Mouse (Mus musculus) adrenal gland, postnatal 4 days (tissue): Measurements from ENCODE around the gene Smad3. TPM values are rescaled to one million over a fixed set of nuclear protein-coding genes. Genes with fewer than 3 reads are reported as not detected.

Experiments
- DNase-seq, 2 experiments: peaks; one replicate each; pipeline ENCODE4 v3.0.0; 2021 to 2022; ENCODE audit warnings: low spot score in 2 of 2, mixed read lengths in 2 of 2
- long read RNA-seq, 2 experiments: library from polyadenylated mRNA; stranded (forward); transcript quantifications; one replicate each; pipeline ENCODE4 v2.0.0; 2021
- total RNA-seq, 2 experiments: library from RNA; stranded (reverse); gene quantifications; 2 replicates each; pipeline ENCODE4 v1.2.3; 2021

The Smad3 gene
- total RNA-seq: 10 to 100 TPM; 39.6 to 43.5 TPM
- long read RNA-seq, experiment 1, partial matches to known transcripts: 1 of 12 reads
- long read RNA-seq, experiment 1, other reads (novel, unspliced or antisense): 11 of 12 reads
- long read RNA-seq, experiment 2, partial matches to known transcripts: 0 of 16 reads
- long read RNA-seq, experiment 2, other reads (novel, unspliced or antisense): 16 of 16 reads

DNA sequence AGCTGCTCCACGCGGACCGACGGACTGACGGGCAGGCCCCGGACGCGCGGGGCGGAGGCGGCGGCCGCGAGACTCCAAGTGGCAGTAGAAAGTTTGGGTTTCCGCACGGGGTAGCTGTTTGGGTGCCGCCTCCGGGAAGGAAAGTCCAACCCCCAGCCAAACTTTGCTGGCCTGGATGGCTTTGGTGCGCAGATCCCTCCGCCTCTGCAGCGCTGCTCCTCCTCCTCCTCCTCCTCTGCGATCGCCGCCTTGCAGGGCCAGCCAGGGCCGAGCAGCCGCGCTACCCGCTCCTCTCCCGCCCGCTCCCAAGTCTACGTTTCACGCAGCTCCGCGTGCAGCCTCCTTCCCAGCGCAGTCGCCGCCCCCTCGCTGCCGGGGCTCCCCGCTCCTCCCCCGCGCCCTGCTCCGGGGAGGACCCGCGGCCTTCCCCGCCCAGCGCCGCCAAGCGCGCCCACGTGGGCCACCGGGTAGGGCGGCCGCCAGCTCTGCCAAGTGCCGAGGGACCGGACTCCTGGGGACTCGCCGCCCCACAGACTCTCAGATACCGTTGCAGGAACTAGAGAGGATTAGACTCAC, at the start of gene Smad3:
Smad3 (minus strand) TSS at position 130 of the 576 bp plus-strand sequence.
- peak; percentile 84 to 92 for DNase-seq

DNA sequence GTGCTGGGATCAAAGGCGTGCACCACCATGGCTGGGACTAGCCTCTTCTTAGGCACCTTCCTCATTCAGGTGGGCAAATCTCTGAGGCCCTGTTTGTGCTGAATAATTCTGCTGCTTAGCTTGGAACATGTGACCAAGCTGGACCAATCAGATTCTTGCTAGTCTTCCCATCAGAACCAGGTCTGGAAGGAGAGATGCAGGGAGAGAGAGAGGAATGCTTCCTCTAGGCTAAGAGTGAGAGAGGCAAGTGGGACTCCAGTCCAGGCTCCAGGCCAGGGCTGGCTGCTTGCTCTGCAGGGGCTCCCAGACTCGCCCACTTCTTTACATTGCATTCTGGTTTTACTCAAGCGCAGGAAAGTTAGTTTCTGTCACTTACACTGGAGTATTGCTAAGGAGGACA, 47.1 kb upstream of the Smad3 start:
- no peak for DNase-seq

DNA sequence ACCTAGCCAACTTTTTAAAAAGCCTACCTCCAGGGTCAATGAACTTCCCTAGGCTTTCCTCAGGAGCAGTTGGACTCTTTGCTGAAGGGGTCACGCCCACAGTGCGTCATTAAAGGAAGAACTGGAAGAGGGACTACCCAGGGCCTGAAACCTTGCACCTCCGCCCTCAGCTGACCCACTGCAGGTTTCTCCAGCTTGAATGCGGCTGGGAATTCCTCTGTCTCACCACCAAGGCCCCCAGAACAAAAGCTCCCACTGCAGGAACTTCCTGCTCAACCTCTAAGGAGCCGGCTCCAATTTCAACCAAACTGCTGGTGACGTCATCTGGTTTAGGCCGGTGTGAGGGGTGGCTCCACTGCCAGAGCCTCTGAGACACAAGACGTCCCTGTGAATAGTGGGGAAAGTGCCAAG, 45.4 kb upstream of the Smad3 start:
- no peak for DNase-seq

DNA sequence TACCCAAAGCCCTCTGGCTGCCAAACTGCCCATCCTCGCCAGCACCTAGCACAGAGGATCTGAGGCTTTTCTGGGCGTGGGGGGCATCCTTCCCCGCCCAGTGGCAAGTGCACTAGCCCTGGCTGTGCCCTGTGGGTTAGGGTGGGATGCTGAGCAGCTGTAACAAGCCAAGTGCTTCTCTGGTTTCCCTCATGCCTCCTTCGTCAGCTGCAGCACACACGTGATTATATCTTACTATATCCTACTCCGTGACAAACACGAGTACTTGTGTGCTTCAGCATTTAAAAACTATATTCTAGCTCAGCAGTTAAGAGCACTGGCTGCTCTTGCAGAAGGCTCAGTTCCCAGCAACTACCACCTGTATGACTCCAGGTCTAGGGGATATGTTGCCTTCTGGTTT, 44.7 kb upstream of the Smad3 start:
- DNase-seq: no peak

DNA sequence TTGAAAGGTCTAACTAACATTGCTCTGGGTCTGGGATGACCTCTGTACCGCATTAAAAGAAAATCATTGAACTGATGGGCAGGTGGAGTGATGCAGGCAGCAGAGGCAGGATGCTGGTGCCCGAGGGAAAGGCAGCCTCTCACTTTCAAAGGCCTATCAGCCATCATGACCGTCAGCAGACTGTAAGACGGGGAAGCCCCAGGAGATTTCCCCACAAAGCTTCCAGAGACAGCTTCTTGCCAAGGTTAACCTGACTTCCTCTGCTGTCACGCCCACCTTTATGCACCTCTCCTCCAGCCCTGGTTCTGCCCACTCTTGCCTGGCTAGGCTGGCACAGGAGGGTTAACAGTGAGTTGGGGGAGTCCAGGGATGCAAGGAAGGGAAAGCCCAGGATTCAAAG, 44.3 kb upstream of the Smad3 start:
- DNase-seq: no peak

DNA sequence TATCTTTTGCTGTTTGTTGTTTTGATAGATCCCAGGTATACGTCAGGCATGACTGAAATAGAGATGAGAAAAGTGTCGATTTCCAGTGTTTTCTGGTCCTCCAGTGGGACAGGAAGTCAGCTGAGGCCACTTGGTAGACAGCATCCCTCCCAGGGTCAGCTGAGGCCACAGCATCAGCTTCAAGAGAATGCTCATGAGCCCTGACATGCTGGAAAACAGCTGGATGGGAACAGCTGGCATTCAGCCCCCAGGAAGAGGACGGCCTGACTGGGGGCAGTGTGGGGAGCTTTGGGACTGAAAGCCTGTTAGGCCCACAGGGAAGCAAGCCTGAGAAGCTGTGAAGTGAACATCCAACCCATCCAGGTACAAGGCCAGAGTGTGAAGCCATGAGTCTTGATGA, 38.6 kb upstream of the Smad3 start:
- DNase-seq: no peak

DNA sequence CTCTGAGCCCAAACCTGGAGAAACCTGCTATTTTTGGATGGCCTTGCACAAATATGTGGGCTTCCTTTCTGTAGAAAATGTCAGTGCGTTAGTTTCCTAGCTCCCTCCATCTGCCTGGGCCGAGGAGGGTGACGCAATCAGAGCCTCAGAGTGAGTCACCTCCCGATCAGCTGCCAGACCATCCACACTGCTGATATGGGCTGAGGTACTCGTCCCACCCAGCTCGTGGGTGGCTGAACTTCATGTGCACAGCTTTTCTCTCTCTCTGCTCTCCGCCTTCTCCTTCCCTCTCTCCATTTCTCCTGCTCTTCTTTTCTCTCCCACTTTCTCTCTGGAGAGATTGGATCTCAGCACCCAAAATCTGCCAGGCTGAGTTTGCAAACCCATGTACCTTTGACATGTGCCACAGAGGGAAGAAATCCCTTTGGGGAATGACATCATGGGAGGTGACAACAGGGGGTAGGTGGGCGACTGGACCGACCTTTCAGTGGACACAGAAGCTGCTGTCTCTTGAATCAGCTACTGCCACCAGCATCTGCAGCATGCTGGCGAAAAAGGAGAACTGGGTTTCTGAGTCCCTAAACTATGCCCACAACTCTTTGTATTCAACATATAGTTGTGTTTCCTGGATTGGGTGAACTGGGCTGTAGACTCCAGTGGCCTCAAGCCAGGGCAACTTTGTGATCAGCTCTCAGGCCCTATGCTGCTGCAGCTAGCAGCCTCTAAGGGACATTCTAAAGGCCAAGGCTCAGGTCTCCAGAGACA, 36.1 kb upstream of the Smad3 start:
- peak in 1 of 2 experiments; percentile 38 for DNase-seq

DNA sequence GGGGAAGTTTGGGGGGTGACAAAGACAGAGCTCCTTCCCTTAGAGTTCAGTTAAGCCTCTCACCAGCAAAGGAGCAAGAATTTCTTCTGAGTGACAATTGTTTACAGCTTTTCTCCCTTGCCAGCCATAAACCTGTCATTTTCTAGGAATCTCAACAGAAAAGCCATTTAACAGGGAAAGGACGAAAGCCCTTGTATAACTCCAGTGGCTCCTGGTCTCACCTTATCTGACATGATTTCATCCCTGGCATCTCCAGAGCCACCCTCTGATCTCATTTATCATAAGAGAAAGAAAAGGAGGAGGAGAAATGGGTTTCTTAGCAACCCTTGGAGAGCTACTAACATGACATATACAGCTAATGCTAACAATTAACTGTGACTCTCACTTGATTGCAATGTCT, 33.9 kb upstream of the Smad3 start:
- DNase-seq: no peak

DNA sequence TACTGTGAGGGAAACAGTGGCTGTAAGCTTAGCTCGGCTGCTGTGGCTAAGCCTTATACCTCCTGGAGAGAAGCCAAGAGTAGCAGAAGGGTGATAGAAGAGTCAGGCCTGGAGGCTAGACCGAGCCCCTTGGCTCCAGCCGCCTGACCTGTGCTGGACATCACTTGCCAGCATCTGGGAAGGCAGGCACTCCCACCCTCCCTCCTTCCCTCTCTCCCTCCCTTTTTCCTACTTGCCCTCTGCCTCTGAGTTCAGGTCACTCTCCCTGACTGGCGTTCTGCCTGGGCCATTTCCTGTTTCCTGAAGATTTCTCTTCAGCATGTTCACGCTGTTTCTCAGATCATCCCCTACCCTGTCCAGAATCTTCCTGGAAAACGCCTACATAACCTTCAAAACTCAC, 33.5 kb upstream of the Smad3 start:
- no peak for DNase-seq

DNA sequence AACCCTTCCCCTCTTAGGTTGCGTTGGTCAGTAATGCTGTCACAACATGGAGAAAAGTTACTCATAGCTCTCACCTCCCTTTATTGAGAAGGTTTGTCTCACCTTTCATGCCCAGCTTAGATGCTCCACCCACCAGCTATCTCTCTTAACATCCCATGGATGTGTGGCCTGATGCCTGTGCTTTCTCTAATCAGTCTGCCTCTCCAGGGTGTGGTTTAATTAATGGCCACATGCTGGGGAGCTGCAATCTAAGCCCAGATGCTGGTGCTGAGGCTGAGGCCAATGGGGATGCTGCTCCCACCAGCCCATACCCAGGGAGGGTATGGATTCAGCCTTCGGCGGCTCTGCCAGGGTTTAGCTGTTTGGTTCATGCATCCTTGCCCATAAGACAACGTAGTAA, 32.4 kb upstream of the Smad3 start:
- DNase-seq: no peak

DNA sequence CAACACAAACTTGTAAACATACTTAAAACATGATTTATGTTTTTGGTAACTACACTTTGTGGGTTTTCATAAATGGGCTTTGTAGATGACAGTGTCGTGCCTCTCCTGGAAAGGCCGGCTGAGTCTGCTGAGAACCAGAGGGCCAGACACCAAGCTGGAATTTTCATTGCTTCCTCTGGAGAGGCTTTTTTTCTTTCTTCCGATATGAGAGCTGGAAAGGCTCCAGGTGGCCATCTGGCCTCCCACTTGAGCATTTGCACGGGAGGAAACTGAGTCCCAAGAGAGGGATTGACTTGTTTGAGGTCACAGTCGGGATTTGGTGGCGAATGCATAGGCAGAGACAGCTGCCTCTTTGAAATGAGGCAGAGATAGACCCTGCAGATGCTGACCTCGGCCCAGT, 31.6 kb upstream of the Smad3 start:
- DNase-seq: no peak

DNA sequence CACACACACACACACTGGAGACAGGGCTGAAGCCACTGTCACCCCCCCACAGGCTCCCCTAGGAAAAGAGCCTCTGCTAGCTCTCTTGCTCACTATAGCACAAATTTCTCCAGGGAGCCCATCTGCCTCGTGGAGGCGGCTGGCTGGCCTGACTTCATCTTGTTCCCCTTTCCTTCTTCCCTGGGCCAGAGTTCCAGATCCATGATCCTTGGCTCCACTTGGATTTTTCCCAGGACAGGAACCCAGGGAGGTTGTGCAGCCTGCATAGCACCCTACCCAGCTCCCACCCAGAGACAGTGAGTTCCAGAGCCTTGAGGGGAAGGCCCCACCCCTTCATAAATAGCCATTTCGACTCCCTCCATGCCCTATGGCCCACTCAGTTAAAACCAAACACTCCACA, 29.8 kb upstream of the Smad3 start:
- DNase-seq: no peak

DNA sequence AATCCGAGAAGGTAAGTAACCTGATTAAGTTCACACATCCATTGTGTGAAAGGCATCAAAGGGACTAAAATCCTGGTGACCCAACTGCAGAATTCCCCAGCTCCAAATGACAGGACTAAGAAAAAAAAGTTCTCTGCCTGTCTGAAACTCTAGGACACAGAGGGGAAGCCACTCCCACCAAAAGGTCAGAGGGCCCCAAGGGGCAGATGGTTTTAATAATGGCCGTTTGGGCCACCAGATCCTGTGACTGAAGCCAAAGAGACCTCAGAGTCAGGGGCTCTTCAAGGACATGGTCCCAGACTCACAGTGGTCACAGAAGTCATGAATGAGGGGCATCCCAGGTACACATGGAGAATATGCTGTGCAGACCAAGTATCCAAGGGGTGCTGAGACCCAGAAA, 29.3 kb upstream of the Smad3 start:
- DNase-seq: no peak

DNA sequence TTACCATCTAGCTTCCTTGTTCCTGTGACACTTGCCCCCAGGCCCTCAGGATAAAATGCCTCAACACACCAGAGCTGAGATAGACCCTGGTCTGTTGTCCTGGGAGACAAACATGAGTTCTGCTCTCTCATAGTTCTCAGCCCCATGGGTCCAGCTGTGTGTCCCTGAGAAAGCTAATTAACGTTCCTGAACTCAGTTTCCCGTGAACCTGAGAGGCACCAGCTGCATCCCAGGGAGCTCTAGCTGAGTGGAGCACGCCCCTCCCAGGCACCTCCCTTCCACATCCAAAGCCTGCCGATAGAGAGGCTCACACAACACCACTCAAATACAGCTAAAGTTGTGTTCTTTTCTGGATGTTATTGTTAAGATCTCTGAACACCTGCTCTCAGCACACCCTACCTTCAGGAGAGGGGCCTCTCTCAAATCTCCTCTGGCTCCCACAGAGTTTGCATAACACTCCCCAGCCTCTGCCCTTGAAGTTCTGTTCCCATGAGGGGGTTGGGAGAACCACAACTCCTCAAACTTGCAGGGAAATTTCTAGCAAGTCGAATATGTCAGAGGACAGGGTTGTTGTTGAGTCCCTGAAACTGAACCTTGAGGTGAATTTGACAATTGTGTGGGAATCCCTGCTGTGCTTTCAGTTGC, 28.4 kb upstream of the Smad3 start:
- DNase-seq: no peak

DNA sequence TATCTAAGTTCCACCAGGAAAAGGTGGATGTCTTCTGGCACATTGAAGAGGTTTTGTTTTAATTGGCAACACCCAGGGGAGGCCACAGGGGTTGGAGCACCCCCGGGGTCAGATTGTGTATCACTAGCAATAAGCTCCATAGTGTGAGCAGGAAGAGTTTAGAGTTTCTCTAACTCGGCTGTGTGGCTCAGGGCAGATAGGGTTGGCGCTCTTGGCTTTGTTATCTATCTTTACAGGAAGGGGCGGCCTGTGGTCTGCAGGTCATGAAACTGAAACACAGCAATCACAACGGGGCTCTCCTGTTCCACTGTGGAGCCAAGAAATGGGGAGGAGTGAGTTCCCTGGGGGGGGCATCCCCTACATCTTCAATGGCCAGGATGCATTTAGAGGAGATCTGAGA, 27.7 kb upstream of the Smad3 start:
- no peak for DNase-seq

DNA sequence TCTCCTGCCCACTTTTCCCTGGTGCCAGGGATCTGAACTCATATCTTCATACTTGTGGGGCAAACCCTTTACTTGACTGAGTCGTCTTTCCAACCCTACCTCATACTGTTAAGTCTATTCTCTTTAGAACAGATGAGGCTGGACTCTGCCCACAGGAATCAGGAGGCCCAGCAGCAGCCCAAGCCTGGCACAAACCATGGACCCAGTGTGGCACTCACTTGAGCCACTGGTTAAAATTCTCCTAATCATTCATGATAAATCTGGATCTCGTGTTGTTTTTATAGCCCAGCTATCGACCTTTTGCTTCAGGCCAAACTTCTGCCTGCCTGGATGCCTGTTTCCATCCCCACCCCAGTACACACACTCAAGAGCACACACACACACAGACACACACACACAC, 26.8 kb upstream of the Smad3 start:
- no peak for DNase-seq

DNA sequence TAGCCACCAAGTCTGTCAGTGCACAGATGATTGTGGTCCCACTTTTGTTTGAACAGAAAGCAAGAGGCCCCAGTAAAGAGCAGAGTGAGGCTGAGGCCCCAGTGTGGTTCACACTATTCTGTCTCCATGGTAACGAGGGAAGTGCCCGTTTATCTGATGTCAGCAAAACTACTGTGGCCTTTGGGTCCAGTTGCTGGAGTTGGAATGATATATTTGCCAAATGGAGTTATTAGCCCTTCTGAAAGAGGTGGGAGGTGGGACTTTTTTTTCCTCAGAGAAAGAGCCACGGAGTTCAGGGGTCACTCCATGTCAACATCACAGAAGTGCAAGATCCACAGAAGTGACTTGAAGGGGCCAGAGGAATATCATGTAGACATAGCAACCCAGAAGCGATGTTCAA, 24.9 kb upstream of the Smad3 start:
- no peak for DNase-seq

DNA sequence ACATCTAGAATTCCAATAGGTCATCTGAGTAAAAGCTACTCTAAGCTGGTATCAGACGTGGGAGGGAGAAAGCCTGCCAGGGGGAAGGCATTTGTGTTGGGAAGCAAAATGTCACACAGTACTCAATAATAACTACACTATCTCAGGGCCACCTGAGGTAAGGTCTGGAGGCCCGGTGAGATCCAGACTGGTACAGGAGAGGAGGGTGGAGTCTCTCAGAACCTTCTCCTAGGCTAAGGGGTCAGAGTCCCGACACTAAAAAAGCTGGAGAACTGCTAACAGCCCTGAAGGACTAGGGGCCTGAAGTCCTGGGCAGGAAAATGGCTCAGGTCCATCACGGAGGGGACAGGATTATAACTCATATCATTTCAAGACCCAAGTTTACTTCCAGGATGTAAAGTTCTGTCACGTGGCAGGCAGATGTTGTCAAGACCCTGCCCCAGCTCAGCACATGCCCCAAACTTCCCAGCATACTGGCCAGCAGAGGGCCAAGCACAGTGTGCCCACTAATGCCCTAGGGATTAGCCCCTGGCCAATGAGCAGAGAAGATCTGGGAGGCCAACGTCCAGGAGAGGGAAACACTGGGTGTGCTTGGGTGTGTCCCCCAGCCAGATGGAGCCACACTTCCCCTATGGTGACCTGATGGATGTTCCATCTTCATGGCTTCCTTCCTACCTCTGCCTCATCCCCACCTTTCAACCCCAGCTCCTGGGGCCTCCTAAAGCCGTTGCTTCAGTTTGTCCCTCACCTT, 24.1 kb upstream of the Smad3 start:
- no peak for DNase-seq

DNA sequence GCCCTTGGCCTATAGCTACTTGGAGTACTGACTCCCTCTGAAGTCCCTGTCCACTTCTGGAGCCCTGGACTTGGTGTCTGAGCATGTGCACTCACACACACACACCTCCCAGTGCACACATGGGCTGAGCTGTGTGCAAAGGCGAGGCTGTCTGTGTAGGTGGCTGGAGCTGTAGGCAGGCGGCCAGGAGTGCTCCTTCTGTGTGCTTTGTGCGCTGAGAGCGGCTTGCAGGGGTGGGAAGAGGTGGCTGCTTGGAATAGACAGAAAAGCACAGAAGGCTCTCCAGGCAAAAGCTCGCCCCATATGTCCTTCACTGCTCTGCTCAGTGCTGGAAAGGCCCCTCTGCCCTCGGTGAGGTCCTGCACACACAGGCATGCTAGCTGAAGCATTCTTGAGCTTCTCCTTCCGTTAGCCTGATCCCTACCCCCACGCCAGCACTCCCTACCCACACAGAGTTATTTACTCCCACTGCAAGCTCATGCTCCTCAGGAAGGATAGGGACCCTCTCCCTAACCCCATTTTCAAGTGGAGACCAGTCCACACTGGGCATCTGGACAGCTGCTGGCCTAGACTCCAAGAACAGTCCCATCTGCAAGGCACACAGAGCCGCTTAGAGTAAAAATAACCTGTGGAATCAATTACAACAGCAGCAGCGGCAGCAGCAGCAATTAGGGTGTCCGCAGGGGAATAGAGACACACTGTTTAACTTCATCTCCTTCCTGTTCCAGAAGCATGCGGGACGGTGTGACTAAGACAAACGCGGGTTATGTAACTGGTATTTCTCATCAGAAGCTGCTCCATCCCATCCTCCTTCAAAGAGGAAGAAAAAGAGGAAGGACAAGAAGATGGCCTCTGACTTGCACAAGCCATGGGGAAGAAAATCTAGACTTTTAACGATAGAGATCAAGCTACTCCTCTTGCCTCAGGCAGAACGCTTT, 22.4 kb upstream of the Smad3 start:
- no peak for DNase-seq

DNA sequence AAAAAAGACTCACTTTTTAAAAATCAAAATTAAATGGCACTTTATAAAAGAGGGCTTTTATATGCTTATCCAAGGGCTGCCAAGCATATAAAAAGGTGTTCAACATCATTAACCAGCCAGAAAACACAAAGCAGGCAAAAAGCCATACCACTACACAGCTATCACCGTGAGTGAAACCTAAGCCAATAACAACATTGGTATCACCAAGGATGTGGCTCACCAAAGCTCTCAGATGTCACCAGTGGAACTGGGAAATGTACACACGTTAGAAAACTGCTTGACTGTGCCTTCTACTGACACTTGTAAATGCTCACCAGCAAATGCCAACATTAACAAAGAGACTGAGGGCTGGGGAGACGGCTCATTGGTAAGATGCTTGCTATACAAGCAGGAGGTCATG, 18.9 kb upstream of the Smad3 start:
- DNase-seq: no peak
